Mouse (Mus musculus): ENCODE results near the gene Taar7d. TPM values are rescaled to one million over a fixed set of nuclear protein-coding genes. Genes with fewer than 3 reads are reported as not detected.

Gene Taar7d
- polyA plus RNA-seq, 1 experiment from 2014 or later, result not detected

Other genes starting within 250 kb of the Taar7d start
- 254 and 271 TPM in 2 replicates for gene Rps12, start 239.9 kb upstream of the Taar7d start, polyA plus RNA-seq (2014; fragmentation: Nextera tagmentation; extraction: Ambion mirVana)
- 18.5 and 18.8 TPM in 2 replicates for gene Slc18b1, start 230.2 kb upstream of the Taar7d start, polyA plus RNA-seq (2014; fragmentation: Nextera tagmentation; extraction: Ambion mirVana)
- gene Vnn3, start 175.8 kb upstream of the Taar7d start, polyA plus RNA-seq (2014; fragmentation: Nextera tagmentation; extraction: Ambion mirVana), result 0.13 and 0.14 TPM in 2 replicates
- gene Vnn1, start 132.5 kb upstream of the Taar7d start, polyA plus RNA-seq (2014; fragmentation: Nextera tagmentation; extraction: Ambion mirVana), result 1.1 and 1.2 TPM in 2 replicates
- gene Taar1, start 106.9 kb upstream of the Taar7d start, polyA plus RNA-seq (2014; fragmentation: Nextera tagmentation; extraction: Ambion mirVana), result not detected in 2 replicates
- 0.21 TPM in 1 of 2 replicates, not detected in the other for gene Taar2, start 88.7 kb upstream of the Taar7d start, polyA plus RNA-seq (2014; fragmentation: Nextera tagmentation; extraction: Ambion mirVana)
- gene Taar3, start 77.7 kb upstream of the Taar7d start, polyA plus RNA-seq (2014; fragmentation: Nextera tagmentation; extraction: Ambion mirVana), result not detected in 2 replicates
- not detected in 2 replicates for gene Taar4, start 66.7 kb upstream of the Taar7d start, polyA plus RNA-seq (2014; fragmentation: Nextera tagmentation; extraction: Ambion mirVana)
- not detected in 2 replicates for gene Taar5, start 56.5 kb upstream of the Taar7d start, polyA plus RNA-seq (2014; fragmentation: Nextera tagmentation; extraction: Ambion mirVana)
- gene Taar6, start 41.6 kb upstream of the Taar7d start, polyA plus RNA-seq (2014; fragmentation: Nextera tagmentation; extraction: Ambion mirVana), result not detected in 2 replicates
- gene Taar7a, start 33.7 kb upstream of the Taar7d start, polyA plus RNA-seq (2014; fragmentation: Nextera tagmentation; extraction: Ambion mirVana), result not detected in 2 replicates
- gene Taar7b, start 27.3 kb upstream of the Taar7d start, polyA plus RNA-seq (2014; fragmentation: Nextera tagmentation; extraction: Ambion mirVana), result not detected in 2 replicates
- not detected in 2 replicates for gene Taar7e, start 10.4 kb downstream of the Taar7d start, polyA plus RNA-seq (2014; fragmentation: Nextera tagmentation; extraction: Ambion mirVana)
- not detected in 2 replicates for gene Taar7f, start 22.3 kb downstream of the Taar7d start, polyA plus RNA-seq (2014; fragmentation: Nextera tagmentation; extraction: Ambion mirVana)
- gene Taar8a, start 49.3 kb downstream of the Taar7d start, polyA plus RNA-seq (2014; fragmentation: Nextera tagmentation; extraction: Ambion mirVana), result not detected in 2 replicates
- not detected in 2 replicates for gene Taar8b, start 65.1 kb downstream of the Taar7d start, polyA plus RNA-seq (2014; fragmentation: Nextera tagmentation; extraction: Ambion mirVana)
- not detected in 2 replicates for gene Taar8c, start 74.7 kb downstream of the Taar7d start, polyA plus RNA-seq (2014; fragmentation: Nextera tagmentation; extraction: Ambion mirVana)
- not detected in 2 replicates for gene Taar9, start 82.3 kb downstream of the Taar7d start, polyA plus RNA-seq (2014; fragmentation: Nextera tagmentation; extraction: Ambion mirVana)
- 86.9 and 93.9 TPM in 2 replicates for gene Stx7, start 122.1 kb downstream of the Taar7d start, polyA plus RNA-seq (2014; fragmentation: Nextera tagmentation; extraction: Ambion mirVana)
- gene Moxd1, start 196.3 kb downstream of the Taar7d start, polyA plus RNA-seq (2014; fragmentation: Nextera tagmentation; extraction: Ambion mirVana), result 19.8 and 21.7 TPM in 2 replicates

All from embryonic facial prominence, embryonic 14.5 days (tissue).